Mouse (Mus musculus): ENCODE measurements around the gene Tbx10. TPM values are rescaled to one million over a fixed set of nuclear protein-coding genes. Genes with fewer than 3 reads are reported as not detected.

Tbx10 gene
- polyA plus RNA-seq, 1 experiment from 2014 or later = 0.61 TPM

GRCm38 (mm10) chr19:3998335-3998734 lies 5.8 kb downstream of the Tbx10 start:
- ATAC-seq = no peak
- Histone ChIP-seq H3K36me3 (ENCODE audit: control insufficient read depth, insufficient read depth) (no peaks in the 10 kb centered on the region), H3K9ac (ENCODE audit: low read depth, low read length) (no peak overlapping the region), H3K4me1 (replicated peaks; ENCODE audit: control insufficient read depth, insufficient read depth, low read length) (peaks cover 7% of the 10 kb centered on the region; the same call in 1 of the 2 replicates), H3K27me3 (replicated peaks; ENCODE audit: control insufficient read depth, insufficient read depth, low read length) (no peaks in the 10 kb centered on the region), H3K4me3 (ENCODE audit: low read depth, low read length) (no peak overlapping the region), H3K27ac (ENCODE audit: low read depth, low read length) (no peak overlapping the region), H3K4me2 (replicated peaks; ENCODE audit: low read depth) (no peak overlapping the region), H3K9me3 (ENCODE audit: control insufficient read depth) (no peaks in the 10 kb centered on the region)
- no peak for TF ChIP-seq CTCF (IDR thresholded peaks at IDR 0.05; ENCODE audit: low read depth)
- 75% methylated on average over 8 of the region's 8 CpGs for WGBS

- H3K9ac ChIP-seq (ENCODE audit: low read depth, low read length) = peak overlapping the region; percentile 53; the same call in 1 of the 2 replicates
- WGBS = 83% methylated on average over 9 of the region's 9 CpGs
- H3K27ac ChIP-seq (ENCODE audit: low read depth, low read length) = no peak overlapping the region
- peak overlapping the region; percentile 59 for H3K4me3 ChIP-seq (ENCODE audit: low read depth, low read length)
- peak overlapping the region; percentile 72 for H3K4me2 ChIP-seq (replicated peaks; ENCODE audit: low read depth)
- no peaks in the 10 kb centered on the region for H3K9me3 ChIP-seq (ENCODE audit: control insufficient read depth)
- H3K27me3 ChIP-seq (replicated peaks; ENCODE audit: control insufficient read depth, insufficient read depth, low read length) = no peaks in the 10 kb centered on the region
- no peak for ATAC-seq
- no peak for TF ChIP-seq CTCF (IDR thresholded peaks at IDR 0.05; ENCODE audit: low read depth)
- H3K4me1 ChIP-seq (replicated peaks; ENCODE audit: control insufficient read depth, insufficient read depth, low read length) = peaks cover 7% of the 10 kb centered on the region; the same call in 1 of the 2 replicates
- H3K36me3 ChIP-seq (ENCODE audit: control insufficient read depth, insufficient read depth) = no peaks in the 10 kb centered on the region
Measured at GRCm38 (mm10) chr19:3999121-3999730, 6.7 kb downstream of the Tbx10 start.

GRCm38 (mm10) chr19:4000119-4000900 lies 7.8 kb downstream of the Tbx10 start, which contains the start of the genes Nudt8 and Gm49405:
Nudt8 (plus strand) TSS chr19:4000580.
Gm49405 (plus strand) TSS chr19:4000626.
- H3K27ac ChIP-seq (ENCODE audit: low read depth, low read length) = peak within 1 kb of the TSS; percentile 91
- peak; percentile 86 for ATAC-seq
- peaks cover 3% of the 10 kb centered on the region for H3K36me3 ChIP-seq (ENCODE audit: control insufficient read depth, insufficient read depth)
- H3K27me3 ChIP-seq (replicated peaks; ENCODE audit: control insufficient read depth, insufficient read depth, low read length) = no peaks in the 10 kb centered on the region
- peak within 1 kb of the TSS; percentile 59 for H3K4me3 ChIP-seq (ENCODE audit: low read depth, low read length)
- peaks cover 7% of the 10 kb centered on the region; the same call in 1 of the 2 replicates for H3K4me1 ChIP-seq (replicated peaks; ENCODE audit: control insufficient read depth, insufficient read depth, low read length)
- H3K9me3 ChIP-seq (ENCODE audit: control insufficient read depth) = no peaks in the 10 kb centered on the region
- H3K4me2 ChIP-seq (replicated peaks; ENCODE audit: low read depth) = peak within 1 kb of the TSS; percentile 72
- peak; percentile 92 for TF ChIP-seq CTCF (IDR thresholded peaks at IDR 0.05; ENCODE audit: low read depth)
- H3K9ac ChIP-seq (ENCODE audit: low read depth, low read length) = peak within 1 kb of the TSS; percentile 60
- under 1% methylated on average over 64 of the region's 64 CpGs for WGBS

- Histone ChIP-seq H3K36me3 (ENCODE audit: control insufficient read depth, insufficient read depth) (peaks cover 9% of the 10 kb centered on the region), H3K4me1 (replicated peaks; ENCODE audit: control insufficient read depth, insufficient read depth, low read length) (peaks cover 7% of the 10 kb centered on the region; the same call in 1 of the 2 replicates), H3K9ac (ENCODE audit: low read depth, low read length) (peak overlapping the region; percentile 60), H3K27me3 (replicated peaks; ENCODE audit: control insufficient read depth, insufficient read depth, low read length) (no peaks in the 10 kb centered on the region), H3K4me3 (ENCODE audit: low read depth, low read length) (peak overlapping the region; percentile 59), H3K27ac (ENCODE audit: low read depth, low read length) (peak overlapping the region; percentile 91), H3K9me3 (ENCODE audit: control insufficient read depth) (no peaks in the 10 kb centered on the region), H3K4me2 (replicated peaks; ENCODE audit: low read depth) (peak overlapping the region; percentile 72)
- no peak for TF ChIP-seq CTCF (IDR thresholded peaks at IDR 0.05; ENCODE audit: low read depth)
- WGBS = 16% methylated on average over 17 of the region's 17 CpGs
- no peak for ATAC-seq
Measured at GRCm38 (mm10) chr19:4000949-4001525, 8.5 kb downstream of the Tbx10 start.

GRCm38 (mm10) chr19:4001752-4002151 lies 9.2 kb downstream of the Tbx10 start:
- Histone ChIP-seq H3K4me2 (replicated peaks; ENCODE audit: low read depth) (no peak overlapping the region; the same call in 1 of the 2 replicates), H3K4me3 (ENCODE audit: low read depth, low read length) (no peak overlapping the region), H3K27me3 (replicated peaks; ENCODE audit: control insufficient read depth, insufficient read depth, low read length) (no peaks in the 10 kb centered on the region), H3K4me1 (replicated peaks; ENCODE audit: control insufficient read depth, insufficient read depth, low read length) (peaks cover 7% of the 10 kb centered on the region; the same call in 1 of the 2 replicates), H3K9me3 (ENCODE audit: control insufficient read depth) (no peaks in the 10 kb centered on the region), H3K36me3 (ENCODE audit: control insufficient read depth, insufficient read depth) (peaks cover 16% of the 10 kb centered on the region), H3K9ac (ENCODE audit: low read depth, low read length) (no peak overlapping the region; the same call in 1 of the 2 replicates), H3K27ac (ENCODE audit: low read depth, low read length) (no peak overlapping the region)
- no peak for TF ChIP-seq CTCF (IDR thresholded peaks at IDR 0.05; ENCODE audit: low read depth)
- WGBS = 73% methylated on average over 5 of the region's 5 CpGs
- ATAC-seq = no peak

GRCm38 (mm10) chr19:4003112-4003511 lies 10.6 kb downstream of the Tbx10 start, which contains the start of gene Doc2g:
Doc2g (plus strand) TSS chr19:4003313.
- Histone ChIP-seq H3K4me1 (replicated peaks; ENCODE audit: control insufficient read depth, insufficient read depth, low read length) (peaks cover 7% of the 10 kb centered on the region; the same call in 1 of the 2 replicates), H3K27me3 (replicated peaks; ENCODE audit: control insufficient read depth, insufficient read depth, low read length) (no peaks in the 10 kb centered on the region), H3K4me2 (replicated peaks; ENCODE audit: low read depth) (no peak within 1 kb of the TSS), H3K36me3 (ENCODE audit: control insufficient read depth, insufficient read depth) (peaks cover 29% of the 10 kb centered on the region), H3K27ac (ENCODE audit: low read depth, low read length) (no peak within 1 kb of the TSS), H3K9me3 (ENCODE audit: control insufficient read depth) (no peaks in the 10 kb centered on the region), H3K4me3 (ENCODE audit: low read depth, low read length) (no peak within 1 kb of the TSS), H3K9ac (ENCODE audit: low read depth, low read length) (no peak within 1 kb of the TSS)
- 55% methylated on average over 1 of the region's 1 CpGs for WGBS
- ATAC-seq = no peak
- TF ChIP-seq CTCF (IDR thresholded peaks at IDR 0.05; ENCODE audit: low read depth) = no peak

Measured in intestine, postnatal 0 days (tissue).